Mouse (Mus musculus) intestine, postnatal 0 days (tissue): Measurements from ENCODE around the gene Mex3a. TPM values are rescaled to one million over a fixed set of nuclear protein-coding genes. Genes with fewer than 3 reads are reported as not detected.

Source experiments
- ATAC-seq: fragments of 200-750 bp; cut with Nextera tagmentation; 2 replicates; pipeline ENCODE4 v1.8.0; 2017; ENCODE audit warnings: mild to moderate bottlenecking, moderate TSS enrichment, moderate library complexity
- H3K27ac ChIP-seq: fragments of 300-500 bp; sonication (generic); 2 replicates; pipeline ENCODE4 v1.5.1; 2014; ENCODE audit warnings: mild to moderate bottlenecking, low read depth, low read length, moderate library complexity
- H3K27me3 ChIP-seq: fragments of 300-500 bp; sonication (generic); replicated peaks from 2 replicates; pipeline ENCODE4 v1.6.1; 2014; ENCODE audit warnings: low read length, mixed read lengths; ENCODE audit not compliant: control insufficient read depth, insufficient read depth
- H3K36me3 ChIP-seq: fragments of 300-500 bp; sonication (generic); 2 replicates; pipeline ENCODE4 v1.6.1; 2014; ENCODE audit warnings: mild to moderate bottlenecking, moderate library complexity; ENCODE audit not compliant: control insufficient read depth, insufficient read depth
- H3K4me1 ChIP-seq: fragments of 300-500 bp; sonication (generic); replicated peaks from 2 replicates; pipeline ENCODE4 v1.6.1; 2014; ENCODE audit warnings: antibody characterized with exemption, low read length, mixed read lengths; ENCODE audit not compliant: control insufficient read depth, insufficient read depth
- H3K4me2 ChIP-seq: fragments of 300-500 bp; sonication (generic); replicated peaks from 2 replicates; pipeline ENCODE4 v1.6.1; 2014; ENCODE audit warnings: low read depth, mild to moderate bottlenecking, moderate library complexity
- H3K4me3 ChIP-seq: fragments of 300-500 bp; sonication (generic); 2 replicates; pipeline ENCODE4 v1.5.1; 2014; ENCODE audit warnings: low read depth, low read length
- H3K9ac ChIP-seq: fragments of 300-500 bp; sonication (generic); 2 replicates; pipeline ENCODE4 v1.6.1; 2014; ENCODE audit warnings: mild to moderate bottlenecking, low read depth, low read length
- H3K9me3 ChIP-seq: fragments of 300-500 bp; sonication (generic); 2 replicates; pipeline ENCODE4 v1.6.1; 2016; ENCODE audit warnings: mixed run types; ENCODE audit not compliant: control insufficient read depth
- CTCF ChIP-seq: sonication (generic); IDR thresholded peaks from 2 replicates; pipeline ENCODE4 v1.5.1; 2016; ENCODE audit warnings: low read depth, mild to moderate bottlenecking, control low read depth, antibody characterized with exemption, moderate library complexity
- WGBS: fragments of 180-500 bp; shearing (Covaris S2); extraction: QIAGEN DNeasy Blood & Tissue Kit; methylation state at CpG from one replicate; pipeline ENCODE4 v1.1.7; 2014; 5-methylcytosine and 5-hydroxymethylcytosine counted together
- polyA plus RNA-seq: library from polyadenylated mRNA; unstranded; fragments of >200 nt; fragmentation: Nextera tagmentation; extraction: Ambion mirVana; gene quantifications from 2 replicates; pipeline ENCODE4 v1.2.1, GENCODE M21; 2015

Mex3a gene
- polyA plus RNA-seq, 1 experiment from 2014 or later, result 2.8 TPM

GRCm38 (mm10) chr3:88521803-88522331 lies 10.3 kb upstream of the Mex3a start:
- Histone ChIP-seq H3K9ac (no peak overlapping the region), H3K36me3 (no peaks in the 10 kb centered on the region; the same call in 1 of the 2 replicates), H3K4me1 (no peaks in the 10 kb centered on the region), H3K9me3 (no peaks in the 10 kb centered on the region), H3K27ac (no peak overlapping the region), H3K27me3 (no peaks in the 10 kb centered on the region), H3K4me2 (no peak overlapping the region), H3K4me3 (no peak overlapping the region)
- WGBS, result 39% methylated on average over 9 of the region's 9 CpGs
- ATAC-seq, result peak; percentile 41; the same call in 1 of the 2 replicates
- TF ChIP-seq CTCF, result peak; percentile 98

DNA sequence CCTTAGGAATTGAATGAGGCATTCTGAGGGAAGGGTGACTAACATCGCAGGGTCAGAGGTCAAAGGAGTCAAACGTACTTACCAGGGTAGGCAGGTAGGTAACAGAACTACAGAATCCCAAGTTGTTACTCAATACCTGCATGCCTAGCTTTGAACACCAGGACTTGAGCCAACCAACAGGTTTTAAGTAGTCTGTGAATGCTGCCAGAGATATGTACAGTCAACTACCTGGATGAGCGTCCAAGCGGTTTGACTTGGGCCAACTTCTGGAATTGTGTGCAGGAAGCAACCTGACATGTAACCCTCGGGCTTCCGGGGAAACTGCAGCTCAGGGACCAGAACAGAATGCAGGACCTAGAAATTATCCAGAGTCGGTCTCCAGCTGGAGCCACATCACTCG lies 9.2 kb upstream of the Mex3a start:
- Histone ChIP-seq H3K9me3 (no peaks in the 10 kb centered on the region), H3K27ac (no peak overlapping the region), H3K4me2 (no peak overlapping the region), H3K9ac (no peak overlapping the region), H3K36me3 (no peaks in the 10 kb centered on the region; the same call in 1 of the 2 replicates), H3K4me1 (no peaks in the 10 kb centered on the region), H3K27me3 (no peaks in the 10 kb centered on the region), H3K4me3 (no peak overlapping the region)
- WGBS, result 80% methylated on average over 8 of the region's 8 CpGs
- ATAC-seq, result no peak
- TF ChIP-seq CTCF, result no peak

GRCm38 (mm10) chr3:88525021-88525420 lies 7.2 kb upstream of the Mex3a start:
- H3K27ac ChIP-seq, result no peak overlapping the region
- no peaks in the 10 kb centered on the region for H3K27me3 ChIP-seq
- H3K4me3 ChIP-seq, result no peak overlapping the region
- WGBS, result 84% methylated on average over 5 of the region's 5 CpGs
- no peak overlapping the region for H3K4me2 ChIP-seq
- H3K9ac ChIP-seq, result no peak overlapping the region
- H3K4me1 ChIP-seq, result no peaks in the 10 kb centered on the region
- no peak for TF ChIP-seq CTCF
- ATAC-seq, result no peak
- H3K36me3 ChIP-seq, result no peaks in the 10 kb centered on the region; the same call in 1 of the 2 replicates
- no peaks in the 10 kb centered on the region for H3K9me3 ChIP-seq

- Histone ChIP-seq H3K4me1 (no peaks in the 10 kb centered on the region; the same call in 1 of the 2 replicates), H3K9ac (no peak overlapping the region), H3K36me3 (no peaks in the 10 kb centered on the region; the same call in 1 of the 2 replicates), H3K4me3 (no peak overlapping the region), H3K27ac (no peak overlapping the region), H3K27me3 (no peaks in the 10 kb centered on the region), H3K9me3 (no peaks in the 10 kb centered on the region), H3K4me2 (no peak overlapping the region)
- ATAC-seq, result peak; percentile 70
- TF ChIP-seq CTCF, result peak; percentile 100
- WGBS, result 35% methylated on average over 17 of the region's 17 CpGs
Observed at GRCm38 (mm10) chr3:88526157-88527131, 5.8 kb upstream of the Mex3a start.

DNA sequence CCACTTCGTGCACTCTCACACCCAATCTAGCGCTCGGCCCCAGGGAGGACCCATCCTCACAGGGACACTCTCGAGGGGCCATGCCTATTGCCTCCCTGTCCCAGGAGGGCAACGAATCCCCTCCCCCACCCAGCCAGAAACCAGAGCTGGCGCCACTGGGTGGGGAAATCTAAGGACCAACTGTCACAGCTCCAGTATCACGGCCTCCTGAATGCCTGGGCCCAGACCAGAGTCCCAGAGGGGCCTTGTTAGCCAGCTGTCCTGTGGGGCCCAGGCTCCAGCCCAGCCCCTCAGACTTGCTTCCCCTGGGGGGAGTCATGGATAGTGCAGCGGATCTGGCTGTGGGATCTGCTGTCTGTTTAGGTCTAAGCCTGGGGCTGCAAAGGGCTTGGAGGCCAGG lies 4.6 kb upstream of the Mex3a start:
- no peak overlapping the region for H3K4me3 ChIP-seq
- no peak for ATAC-seq
- no peaks in the 10 kb centered on the region for H3K27me3 ChIP-seq
- no peak overlapping the region for H3K9ac ChIP-seq
- H3K27ac ChIP-seq, result no peak overlapping the region
- no peaks in the 10 kb centered on the region; the same call in 1 of the 2 replicates for H3K4me1 ChIP-seq
- no peaks in the 10 kb centered on the region for H3K9me3 ChIP-seq
- no peak overlapping the region for H3K4me2 ChIP-seq
- TF ChIP-seq CTCF, result no peak
- H3K36me3 ChIP-seq, result no peaks in the 10 kb centered on the region; the same call in 1 of the 2 replicates
- 60% methylated on average over 8 of the region's 8 CpGs for WGBS

DNA sequence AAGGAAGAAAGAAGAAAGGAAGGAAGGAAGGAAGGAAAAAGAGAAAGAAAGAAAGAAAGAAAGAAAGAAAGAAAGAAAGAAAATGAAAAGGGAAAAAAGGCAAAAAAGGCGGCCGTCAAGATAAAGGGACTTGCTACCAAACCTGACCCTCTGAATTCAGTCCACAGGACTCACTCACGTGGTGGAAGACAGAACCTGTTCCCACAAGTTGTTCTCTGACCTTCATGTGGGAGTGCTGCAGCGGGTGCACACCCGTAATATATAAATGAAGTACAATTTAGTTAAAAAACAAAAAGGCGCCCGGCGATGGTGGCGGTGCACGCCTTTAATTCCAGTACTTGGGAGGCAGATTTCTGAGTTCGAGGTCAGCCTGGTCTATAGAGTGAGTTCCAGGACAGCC lies 3.5 kb upstream of the Mex3a start:
- H3K36me3 ChIP-seq, result no peaks in the 10 kb centered on the region; the same call in 1 of the 2 replicates
- peaks cover 3% of the 10 kb centered on the region; the same call in 1 of the 2 replicates for H3K4me1 ChIP-seq
- no peak overlapping the region for H3K9ac ChIP-seq
- no peak overlapping the region for H3K4me3 ChIP-seq
- no peak overlapping the region for H3K27ac ChIP-seq
- H3K27me3 ChIP-seq, result no peaks in the 10 kb centered on the region
- no peak overlapping the region for H3K4me2 ChIP-seq
- no peaks in the 10 kb centered on the region for H3K9me3 ChIP-seq
- 81% methylated on average over 11 of the region's 11 CpGs for WGBS
- no peak for ATAC-seq
- no peak for TF ChIP-seq CTCF
